Mouse (Mus musculus): Measurements from ENCODE around the gene Soat2.

DNA sequence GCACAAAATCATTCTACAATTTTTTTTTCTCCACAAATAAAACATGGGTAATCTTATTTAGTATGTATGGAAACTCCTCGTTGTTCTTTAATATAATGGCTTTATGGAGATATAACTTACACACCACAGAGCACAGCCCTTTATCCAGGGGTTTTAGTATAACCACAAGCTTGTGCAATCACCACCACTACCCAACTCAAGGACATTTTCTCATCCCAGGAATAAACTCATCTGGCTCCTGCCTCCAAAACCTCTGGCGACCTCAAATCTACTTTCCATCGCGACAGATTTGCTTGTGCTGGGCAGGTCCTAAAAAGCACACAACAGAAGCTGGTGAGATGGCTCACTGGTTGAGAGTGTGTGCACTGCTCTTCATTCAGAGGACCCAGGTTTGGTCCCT is 43.3 kb downstream of the Soat2 start:
- no peak for TF ChIP-seq CTCF (IDR thresholded peaks at IDR 0.05; ENCODE audit: low read depth)
- TF ChIP-seq EP300 (optimal IDR thresholded peaks at IDR 0.05), result no peak

Measured in stomach, postnatal 0 days (tissue).